Mouse (Mus musculus): Measurements from ENCODE around the gene Entpd3.

Gene Entpd3

DNA sequence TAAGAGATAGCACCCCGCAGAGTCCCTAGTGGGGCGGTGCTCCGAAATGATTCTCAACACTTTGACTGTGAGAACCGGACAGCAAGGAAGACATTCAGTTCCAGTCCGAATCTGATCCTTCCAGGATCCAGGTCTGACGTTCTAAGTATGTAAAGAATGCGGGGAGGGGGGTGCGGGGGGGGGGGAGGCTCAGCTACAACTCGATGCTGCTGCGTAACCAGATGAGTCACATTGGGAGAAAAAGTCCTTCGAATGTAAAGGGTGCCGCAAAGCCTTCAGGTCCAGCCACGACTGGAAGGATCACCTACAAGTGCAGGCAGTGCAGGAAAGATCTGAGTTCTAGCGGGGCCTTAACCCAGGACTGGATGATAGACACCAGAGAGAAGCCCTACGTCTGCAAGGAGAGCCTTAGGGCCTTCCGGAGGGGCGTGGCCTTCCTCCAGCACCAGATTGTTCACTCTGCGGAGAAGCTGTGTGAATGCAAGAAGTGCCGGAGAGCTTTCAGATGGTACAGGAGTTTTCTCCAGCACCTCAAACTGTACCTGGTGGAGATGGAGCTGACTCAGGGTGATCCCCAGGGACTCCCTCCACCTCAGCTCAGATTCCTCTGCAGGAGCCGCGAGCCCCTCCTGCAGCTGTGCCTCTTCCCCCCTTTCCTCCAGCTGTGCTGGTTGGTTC, 42.5 kb downstream of the Entpd3 start:
- no peak for DNase-seq

DNA sequence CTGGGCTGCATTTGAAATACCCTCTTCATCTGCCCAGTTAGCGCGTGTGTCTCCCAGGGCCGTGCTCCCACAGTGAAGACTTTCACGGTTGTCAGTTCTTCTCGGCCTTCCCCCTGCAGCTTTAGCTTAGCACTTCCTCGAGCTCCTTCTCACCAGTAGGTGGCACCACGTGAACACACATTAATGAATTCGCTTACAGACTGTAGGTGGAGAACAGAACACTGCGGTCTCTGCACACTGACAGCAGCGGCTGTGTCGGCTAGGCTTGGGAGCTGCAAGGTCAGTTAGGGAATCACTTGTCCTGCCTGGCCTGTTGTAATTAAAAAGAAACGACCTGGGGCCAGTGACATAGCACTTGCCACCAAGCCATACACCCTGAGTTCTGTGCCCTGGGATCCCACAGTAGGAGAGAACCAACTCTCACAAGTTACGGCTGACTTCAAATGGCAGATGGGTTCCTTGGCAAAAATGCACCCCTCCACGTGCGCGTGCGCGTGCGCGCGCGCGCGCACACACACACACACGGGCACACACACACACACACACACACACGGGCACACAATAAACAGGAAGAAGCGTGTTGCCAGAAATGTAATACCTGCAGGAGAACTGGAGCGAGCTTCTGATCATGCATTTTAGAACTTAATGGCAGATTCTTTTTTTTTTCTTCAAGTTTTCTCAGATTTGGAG, 43.1 kb downstream of the Entpd3 start:
- DNase-seq, result peak; percentile 80

GRCm38 (mm10) chr9:120583314-120583713, 43.7 kb downstream of the Entpd3 start:
- DNase-seq, result no peak

DNA sequence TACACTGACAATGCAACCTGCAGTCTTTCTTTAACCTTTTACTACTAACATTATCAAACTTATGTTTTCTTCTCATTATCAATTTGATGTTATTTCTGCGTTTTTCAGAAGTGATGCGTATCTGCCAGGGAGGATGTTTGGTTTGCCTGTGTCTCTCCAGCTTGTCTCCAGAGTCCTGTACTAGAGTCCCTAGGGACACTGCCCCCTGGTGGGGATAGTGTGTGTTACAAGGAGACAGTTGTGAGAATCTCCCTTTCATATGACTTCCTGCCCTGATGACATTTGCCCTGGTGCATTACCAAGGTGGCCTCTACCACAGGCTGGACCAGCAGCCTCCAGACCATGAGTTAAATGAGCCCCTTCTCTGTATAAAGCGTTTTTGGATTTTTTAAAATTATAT, 46.9 kb downstream of the Entpd3 start:
- DNase-seq, result no peak

GRCm38 (mm10) chr9:120591490-120591889, 51.9 kb downstream of the Entpd3 start:
- DNase-seq, result peak; percentile 59

GRCm38 (mm10) chr9:120593383-120594101, 53.9 kb downstream of the Entpd3 start:
- DNase-seq, result no peak

DNA sequence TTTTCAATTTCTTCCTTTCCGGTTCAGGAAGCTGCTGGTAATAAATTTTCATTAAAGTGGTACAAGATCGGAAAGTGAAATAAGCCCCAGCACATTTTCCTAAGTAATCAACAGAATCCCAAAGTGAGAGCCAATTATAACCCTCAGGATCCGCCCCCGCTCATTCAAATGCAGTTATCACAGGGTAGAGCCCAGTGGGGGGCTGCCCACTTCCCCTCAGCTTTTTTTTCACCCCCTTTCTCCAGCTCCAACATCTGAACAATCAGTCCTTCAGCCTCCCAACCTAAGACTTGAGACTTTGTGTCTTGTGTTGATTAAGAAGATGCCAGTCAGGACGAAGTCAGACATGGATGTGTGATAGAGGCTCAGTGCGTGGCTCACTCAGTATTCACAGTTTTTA, 55.2 kb downstream of the Entpd3 start:
- DNase-seq, result no peak

GRCm38 (mm10) chr9:120595306-120595705, 55.7 kb downstream of the Entpd3 start:
- no peak for DNase-seq

DNA sequence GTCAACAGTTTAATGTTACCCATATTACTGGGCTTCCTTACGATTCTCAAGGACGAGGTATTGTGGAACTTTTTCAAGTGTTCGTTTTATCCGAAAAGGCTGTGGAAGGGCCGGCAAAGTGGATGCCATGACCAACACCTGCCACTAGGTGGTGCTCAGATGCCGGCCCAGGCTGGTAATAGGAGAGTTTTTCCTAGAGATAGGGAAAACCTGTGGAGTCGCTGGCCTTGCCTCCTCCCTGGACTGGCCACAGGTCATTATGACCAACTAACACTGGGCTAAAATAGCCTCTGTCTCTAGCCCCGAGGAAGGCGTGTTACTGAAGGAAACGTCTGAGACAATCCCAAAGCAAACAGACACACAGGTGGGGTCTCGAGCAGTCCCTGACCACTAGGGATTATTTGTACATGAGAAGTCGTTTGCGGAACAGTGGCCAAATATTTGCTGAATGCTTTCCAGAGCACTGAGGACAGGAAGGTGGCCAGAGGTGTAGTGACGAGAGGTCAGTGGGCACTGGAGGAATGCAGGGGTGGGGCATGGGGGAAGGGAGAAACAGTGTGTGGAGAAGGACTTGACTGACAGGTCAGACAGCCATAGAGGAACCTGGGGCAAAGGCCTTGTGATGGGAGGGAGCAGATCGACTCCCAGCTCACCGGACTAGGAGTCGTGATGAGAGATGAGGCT, 62.0 kb downstream of the Entpd3 start:
- DNase-seq, result peak; percentile 73

DNA sequence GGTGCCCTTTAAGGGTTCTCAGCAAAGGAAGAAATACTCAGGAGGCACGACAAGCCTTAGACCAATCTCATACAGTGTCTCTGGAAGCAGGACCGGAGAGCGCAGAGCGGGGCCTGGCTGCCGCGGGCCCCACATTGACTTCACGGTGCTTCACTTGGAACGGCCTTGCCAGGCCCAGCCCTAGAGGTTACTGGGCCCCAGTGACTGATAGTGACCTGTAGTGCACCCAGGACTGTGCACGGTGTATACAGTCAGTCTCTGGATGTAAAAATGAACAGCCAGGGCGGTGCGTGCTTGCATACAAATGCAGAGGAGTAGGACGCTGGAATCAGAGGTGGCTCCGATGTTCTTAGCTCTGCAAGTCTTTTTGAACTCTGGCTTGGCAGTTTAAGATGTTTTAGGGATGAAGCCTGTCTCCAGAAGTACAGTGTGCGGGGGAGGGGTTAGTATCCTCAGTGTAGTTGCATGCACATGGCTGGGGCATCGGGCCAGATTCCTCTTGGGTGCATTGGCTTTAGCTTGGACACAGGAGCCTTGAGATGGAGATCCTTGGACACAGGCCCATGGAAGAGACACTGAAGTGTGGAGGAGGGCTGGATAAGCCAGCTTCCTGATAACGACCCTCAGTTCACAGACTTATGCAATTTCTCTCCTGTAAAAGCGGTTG, 62.7 kb downstream of the Entpd3 start:
- no peak for DNase-seq

GRCm38 (mm10) chr9:120602839-120603511, 63.4 kb downstream of the Entpd3 start:
- DNase-seq, result peak; percentile 83

DNA sequence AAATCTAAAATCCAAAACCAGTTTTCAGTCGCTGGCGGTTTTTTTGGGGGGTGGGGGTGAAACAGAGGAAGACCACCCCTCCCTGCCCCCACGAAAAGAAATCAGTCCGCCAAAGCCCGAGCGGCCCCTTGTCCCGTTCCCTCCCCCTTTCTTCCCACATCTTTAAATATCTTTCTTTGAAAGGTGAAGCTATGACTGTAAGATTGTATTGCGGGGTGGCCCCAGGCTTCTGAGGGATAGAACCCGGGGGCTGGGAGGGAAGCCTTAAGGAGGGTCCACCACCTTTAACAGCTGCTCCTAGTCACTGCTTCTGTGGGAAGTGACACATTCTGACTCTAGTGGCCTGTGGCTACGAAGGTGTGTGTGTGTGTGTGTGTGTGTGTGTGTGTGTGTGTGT, 63.9 kb downstream of the Entpd3 start:
- DNase-seq, result no peak

- no peak for DNase-seq
Measured at GRCm38 (mm10) chr9:120603956-120604355, 64.3 kb downstream of the Entpd3 start.

GRCm38 (mm10) chr9:120611055-120611454, 71.4 kb downstream of the Entpd3 start:
- DNase-seq, result no peak

GRCm38 (mm10) chr9:120614059-120614458, 74.4 kb downstream of the Entpd3 start:
- DNase-seq, result no peak
